Mouse (Mus musculus) E14TG2a.4 (cell line): Measurements from ENCODE around the gene Kif28.

ENCODE experiments used
- CTCF ChIP-seq: conservative IDR thresholded peaks from 2 replicates; pipeline ENCODE4 v1.5.1; 2014; ENCODE audit warnings: low read length
- POU5F1 ChIP-seq: IDR thresholded peaks from 2 replicates; pipeline ENCODE4 v1.6.1; 2014; ENCODE audit warnings: low read length, borderline replicate concordance

DNA sequence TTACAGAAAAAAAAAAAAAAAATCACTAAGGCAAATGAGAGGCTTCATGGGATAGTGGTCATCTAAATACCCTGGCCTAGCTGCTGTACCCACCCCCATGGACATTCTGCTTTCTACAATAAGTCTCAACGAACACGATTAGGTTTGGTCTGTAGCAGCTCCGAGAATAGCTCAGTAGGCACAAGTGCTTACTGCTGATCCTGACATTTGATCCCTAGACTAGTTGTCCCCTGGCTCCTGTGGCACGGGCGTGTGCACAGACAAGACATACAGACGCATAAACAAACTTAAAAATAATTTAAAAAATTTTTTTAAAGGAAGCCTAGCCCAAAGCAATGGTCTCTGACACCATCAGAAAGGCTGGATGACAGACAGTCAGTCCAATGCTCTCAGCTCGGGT lies 77.6 kb downstream of the Kif28 start:
- TF ChIP-seq CTCF (no peak), POU5F1 (no peak)
